Mouse (Mus musculus) intestine, embryonic 15.5 days (tissue): ENCODE measurements around the gene Gm2a. TPM values are rescaled to one million over a fixed set of nuclear protein-coding genes. Genes with fewer than 3 reads are reported as not detected.
"Not testable (repeated sequence)": the region's sequence is repeated elsewhere in the genome, so short reads cannot be mapped to it uniquely, and the experiment has no call there.

Experiments used
- ATAC-seq: fragments of 200-750 bp; cut with Nextera tagmentation; 2 replicates; pipeline ENCODE4 v1.8.0; 2017; ENCODE audit warnings: moderate TSS enrichment, moderate library complexity
- H3K27ac ChIP-seq: fragments of 300-500 bp; sonication (generic); 2 replicates; pipeline ENCODE4 v1.5.1; 2015; ENCODE audit warnings: mild to moderate bottlenecking, inconsistent platforms
- H3K27me3 ChIP-seq: fragments of 300-500 bp; sonication (generic); replicated peaks from 2 replicates; pipeline ENCODE4 v1.6.1; 2015; ENCODE audit warnings: inconsistent platforms
- H3K36me3 ChIP-seq: fragments of 300-500 bp; sonication (generic); 2 replicates; pipeline ENCODE4 v1.6.1; 2015; ENCODE audit warnings: inconsistent platforms
- H3K4me1 ChIP-seq: fragments of 300-500 bp; sonication (generic); replicated peaks from 2 replicates; pipeline ENCODE4 v1.6.1; 2015; ENCODE audit warnings: inconsistent platforms
- H3K4me2 ChIP-seq: fragments of 300-500 bp; sonication (generic); replicated peaks from 2 replicates; pipeline ENCODE4 v1.6.1; 2015; ENCODE audit warnings: mild to moderate bottlenecking, inconsistent platforms
- H3K4me3 ChIP-seq: fragments of 300-500 bp; sonication (generic); replicated peaks from 2 replicates; pipeline ENCODE4 v1.5.1; 2015; ENCODE audit warnings: inconsistent platforms
- H3K9ac ChIP-seq: fragments of 300-500 bp; sonication (generic); 2 replicates; pipeline ENCODE4 v1.6.1; 2015; ENCODE audit warnings: inconsistent platforms
- H3K9me3 ChIP-seq: fragments of 300-500 bp; sonication (generic); 2 replicates; pipeline ENCODE4 v1.6.1; 2016; ENCODE audit warnings: inconsistent platforms
- WGBS: fragments of 180-500 bp; shearing (Covaris S2); methylation state at CpG from one replicate; pipeline ENCODE4 v1.1.7; 2015; 5-methylcytosine and 5-hydroxymethylcytosine counted together
- polyA plus RNA-seq: library from polyadenylated mRNA; unstranded; fragments of >200 nt; fragmentation: Nextera tagmentation; extraction: Ambion mirVana; gene quantifications from 2 replicates; pipeline ENCODE4 v1.2.1, GENCODE M21; 2015

Gm2a gene
- polyA plus RNA-seq, 1 experiment from 2014 or later, result 20.9 TPM

- peak within 1 kb of the TSS; percentile 29; the same call in 1 of the 2 replicates for H3K27ac ChIP-seq
- peak; percentile 90 for ATAC-seq
- under 1% methylated on average over 50 of the region's 50 CpGs for WGBS
Measured at GRCm38 (mm10) chr11:55077331-55078231, 20.3 kb upstream of the Gm2a start, which contains the start of gene Ccdc69. TSS of gene Ccdc69 (minus strand) at chr11:55078131.

GRCm38 (mm10) chr11:55078502-55078901, 19.4 kb upstream of the Gm2a start:
- Histone ChIP-seq H3K9me3 (no peaks in the 10 kb centered on the region), H3K4me1 (peaks cover 5% of the 10 kb centered on the region), H3K36me3 (no peaks in the 10 kb centered on the region), H3K27ac (no peak overlapping the region), H3K27me3 (no peaks in the 10 kb centered on the region), H3K4me2 (peak overlapping the region; percentile 96), H3K9ac (no peak overlapping the region), H3K4me3 (no peak overlapping the region)
- 61% methylated on average over 3 of the region's 3 CpGs for WGBS
- ATAC-seq, result no peak

More at GRCm38 (mm10) chr11:55077331-55078231, 20.3 kb upstream of the Gm2a start, which contains the start of gene Ccdc69:
- H3K4me2 ChIP-seq, result peak within 1 kb of the TSS; percentile 96
- H3K4me3 ChIP-seq, result peak within 1 kb of the TSS; percentile 49
- H3K4me1 ChIP-seq, result peaks cover 5% of the 10 kb centered on the region
- H3K27me3 ChIP-seq, result no peaks in the 10 kb centered on the region
- H3K9ac ChIP-seq, result peak within 1 kb of the TSS; percentile 48
- H3K36me3 ChIP-seq, result no peaks in the 10 kb centered on the region
- H3K9me3 ChIP-seq, result no peaks in the 10 kb centered on the region

GRCm38 (mm10) chr11:55079180-55079579, 18.7 kb upstream of the Gm2a start:
- Histone ChIP-seq H3K9ac (no peak overlapping the region), H3K36me3 (no peaks in the 10 kb centered on the region), H3K4me2 (no peak overlapping the region), H3K27ac (no peak overlapping the region), H3K27me3 (no peaks in the 10 kb centered on the region), H3K4me3 (no peak overlapping the region), H3K9me3 (no peaks in the 10 kb centered on the region), H3K4me1 (peaks cover 5% of the 10 kb centered on the region)
- ATAC-seq, result no peak
- WGBS, result 92% methylated on average over 4 of the region's 4 CpGs

GRCm38 (mm10) chr11:55081206-55081605, 16.7 kb upstream of the Gm2a start:
- Histone ChIP-seq H3K27ac (no peak overlapping the region), H3K4me2 (no peak overlapping the region), H3K4me3 (no peak overlapping the region), H3K4me1 (peaks cover 5% of the 10 kb centered on the region), H3K9me3 (no peaks in the 10 kb centered on the region), H3K36me3 (no peaks in the 10 kb centered on the region), H3K27me3 (no peaks in the 10 kb centered on the region), H3K9ac (no peak overlapping the region)
- WGBS, result 85% methylated on average over 9 of the region's 9 CpGs
- no peak for ATAC-seq

- H3K27me3 ChIP-seq, result no peaks in the 10 kb centered on the region
- no peak overlapping the region for H3K9ac ChIP-seq
- no peak overlapping the region for H3K27ac ChIP-seq
- no peaks in the 10 kb centered on the region for H3K36me3 ChIP-seq
- H3K4me2 ChIP-seq, result no peak overlapping the region
- H3K4me3 ChIP-seq, result no peak overlapping the region
- 71% methylated on average over 4 of the region's 4 CpGs for WGBS
- H3K9me3 ChIP-seq, result no peaks in the 10 kb centered on the region
- ATAC-seq, result no peak
- H3K4me1 ChIP-seq, result no peaks in the 10 kb centered on the region
Measured at GRCm38 (mm10) chr11:55084629-55085028, 13.3 kb upstream of the Gm2a start.

- no peak for ATAC-seq
- Histone ChIP-seq H3K4me1 (no peaks in the 10 kb centered on the region), H3K4me3 (no peak overlapping the region), H3K9me3 (no peaks in the 10 kb centered on the region), H3K27ac (no peak overlapping the region), H3K9ac (no peak overlapping the region), H3K4me2 (no peak overlapping the region), H3K36me3 (no peaks in the 10 kb centered on the region), H3K27me3 (no peaks in the 10 kb centered on the region)
- WGBS, result 40% methylated on average over 5 of the region's 5 CpGs
Measured at GRCm38 (mm10) chr11:55085396-55085795, 12.5 kb upstream of the Gm2a start.

- peak; percentile 71 for ATAC-seq
- Histone ChIP-seq H3K27ac (no peak overlapping the region), H3K4me1 (no peaks in the 10 kb centered on the region), H3K9ac (no peak overlapping the region), H3K9me3 (no peaks in the 10 kb centered on the region), H3K4me3 (no peak overlapping the region), H3K27me3 (no peaks in the 10 kb centered on the region), H3K36me3 (no peaks in the 10 kb centered on the region), H3K4me2 (no peak overlapping the region)
- WGBS, result 6% methylated on average over 10 of the region's 10 CpGs
Measured at GRCm38 (mm10) chr11:55087006-55087405, 10.9 kb upstream of the Gm2a start.

- H3K36me3 ChIP-seq, result no peaks in the 10 kb centered on the region
- 66% methylated on average over 2 of the region's 2 CpGs for WGBS
- H3K9me3 ChIP-seq, result no peaks in the 10 kb centered on the region
- H3K9ac ChIP-seq, result no peak overlapping the region
- H3K27ac ChIP-seq, result no peak overlapping the region
- no peak overlapping the region for H3K4me3 ChIP-seq
- ATAC-seq, result no peak
- no peaks in the 10 kb centered on the region for H3K4me1 ChIP-seq
- no peak overlapping the region for H3K4me2 ChIP-seq
- no peaks in the 10 kb centered on the region for H3K27me3 ChIP-seq
Measured at GRCm38 (mm10) chr11:55089892-55090291, 8.0 kb upstream of the Gm2a start.

- no peak overlapping the region for H3K9ac ChIP-seq
- ATAC-seq, result no peak
- no peaks in the 10 kb centered on the region for H3K36me3 ChIP-seq
- 0 out of 2 replicates have a peak, but pooled peaks cover 5% of the 10 kb centered on the region for H3K4me1 ChIP-seq
- H3K27me3 ChIP-seq, result no peaks in the 10 kb centered on the region
- H3K27ac ChIP-seq, result no peak overlapping the region
- no peaks in the 10 kb centered on the region for H3K9me3 ChIP-seq
- H3K4me3 ChIP-seq, result no peak overlapping the region
- WGBS, result 74% methylated on average over 7 of the region's 7 CpGs
- H3K4me2 ChIP-seq, result no peak overlapping the region
Measured at GRCm38 (mm10) chr11:55093096-55093495, 4.8 kb upstream of the Gm2a start.

GRCm38 (mm10) chr11:55096296-55096695, 1.6 kb upstream of the Gm2a start:
- not testable (repeated sequence) for H3K36me3 ChIP-seq, ATAC-seq, H3K4me1 ChIP-seq, H3K4me2 ChIP-seq, H3K27me3 ChIP-seq, H3K9ac ChIP-seq, H3K27ac ChIP-seq, H3K9me3 ChIP-seq, H3K4me3 ChIP-seq
- WGBS, result 82% methylated on average over 4 of the region's 4 CpGs

- Histone ChIP-seq H3K4me1 (peaks cover 5% of the 10 kb centered on the region; the same call in 1 of the 2 replicates), H3K4me3 (peak overlapping the region; percentile 36), H3K27ac (peak overlapping the region; percentile 78), H3K4me2 (peak overlapping the region; percentile 83), H3K9me3 (no peaks in the 10 kb centered on the region), H3K27me3 (no peaks in the 10 kb centered on the region), H3K9ac (no peak overlapping the region), H3K36me3 (no peaks in the 10 kb centered on the region)
- ATAC-seq, result no peak
- WGBS, result 25% methylated on average over 11 of the region's 11 CpGs
Measured at GRCm38 (mm10) chr11:55096731-55097462, 1.0 kb upstream of the Gm2a start.

GRCm38 (mm10) chr11:55098189-55098915, 437 bp downstream of the Gm2a start:
- peak overlapping the region; percentile 30; the same call in 1 of the 2 replicates for H3K27ac ChIP-seq

More at GRCm38 (mm10) chr11:55098189-55098915, 437 bp downstream of the Gm2a start:
- peak overlapping the region; percentile 55 for H3K4me3 ChIP-seq
- WGBS, result 16% methylated on average over 24 of the region's 24 CpGs
- peaks cover 5% of the 10 kb centered on the region; the same call in 1 of the 2 replicates for H3K4me1 ChIP-seq
- H3K27me3 ChIP-seq, result no peaks in the 10 kb centered on the region
- H3K36me3 ChIP-seq, result no peaks in the 10 kb centered on the region
- no peak; the same call in 1 of the 2 replicates for ATAC-seq
- peak overlapping the region; percentile 83 for H3K4me2 ChIP-seq
- no peaks in the 10 kb centered on the region for H3K9me3 ChIP-seq
- peak overlapping the region; percentile 59 for H3K9ac ChIP-seq
